Mouse (Mus musculus) monocyte, adult 2 months (primary cell): ENCODE results near the gene Arhgap5.

ENCODE experiments used
- DNase-seq, 2 experiments: peaks; one replicate each; pipeline ENCODE4 v3.0.0; 2022; ENCODE audit warnings: low spot score in 2 of 2, low read depth in 1 of 2

Arhgap5 gene

DNA sequence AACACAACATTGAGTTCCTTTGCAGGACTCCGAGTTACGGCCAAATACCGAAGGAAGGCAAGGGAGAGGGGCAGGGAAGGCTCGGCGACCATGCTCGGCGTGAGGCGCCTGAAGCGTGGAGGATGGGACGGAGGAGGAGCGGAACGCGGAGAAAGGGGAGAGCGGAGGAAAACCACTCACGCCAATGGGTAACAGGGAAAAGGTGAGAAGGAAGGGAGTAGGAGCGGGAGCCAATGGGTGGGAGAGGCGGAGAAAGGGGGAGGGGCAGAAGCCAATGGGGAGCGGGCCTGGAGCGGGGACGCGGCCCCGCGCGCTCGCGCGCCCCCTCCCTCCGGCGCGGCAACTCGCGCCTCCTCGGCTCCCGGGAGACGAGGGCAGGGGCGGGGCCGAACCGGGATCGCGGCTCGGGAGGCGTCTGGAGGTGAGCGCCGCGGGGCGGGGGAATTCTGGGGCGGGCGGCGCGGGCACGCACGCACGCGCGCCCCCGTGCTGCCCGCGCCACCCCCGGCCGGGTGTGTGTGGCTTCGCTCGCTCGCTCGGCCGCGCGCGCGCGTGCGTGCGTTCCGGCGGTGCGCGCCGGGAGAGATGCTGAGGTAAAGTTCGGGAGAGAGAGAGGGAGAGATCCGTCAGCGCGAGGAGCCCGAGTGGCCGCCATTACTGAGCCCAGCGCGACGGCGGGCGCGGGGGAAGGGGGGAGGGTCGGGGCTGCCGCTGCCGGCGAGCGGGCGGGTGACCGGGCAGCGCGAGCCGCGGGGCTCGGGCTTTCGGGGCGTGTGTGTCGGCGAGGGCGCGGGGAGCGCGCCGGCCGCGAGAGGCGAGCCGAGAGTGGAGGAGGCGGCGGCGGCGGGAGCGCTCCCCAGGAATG is at the start of gene Arhgap5:
Arhgap5 (plus strand) TSS at position 517 of the 865 bp plus-strand sequence.
- DNase-seq = peak; percentile 2 to 24

DNA sequence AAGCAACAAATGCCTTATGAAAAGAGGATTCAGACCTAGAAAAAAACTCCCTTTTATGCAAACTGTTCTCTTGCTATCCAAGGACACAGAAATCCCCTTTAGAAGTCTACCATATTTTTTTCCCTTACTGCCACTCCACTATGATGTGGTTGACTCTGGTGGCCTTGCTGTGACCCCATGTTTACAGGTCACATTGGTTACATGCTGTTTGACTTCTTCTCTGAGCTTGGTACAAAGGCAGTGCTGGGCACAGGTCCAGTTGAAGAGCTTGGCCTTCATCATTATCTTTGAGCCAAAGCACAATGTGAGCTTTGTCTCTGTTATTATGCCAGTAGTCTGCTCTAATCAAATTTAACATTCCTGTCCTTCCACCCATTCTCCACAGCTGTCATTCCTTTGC is 39.2 kb upstream of the Arhgap5 start:
- no peak for DNase-seq

GRCm38 (mm10) chr12:52471621-52472020 is 32.2 kb upstream of the Arhgap5 start:
- no peak for DNase-seq

GRCm38 (mm10) chr12:52473988-52474968 is 29.5 kb upstream of the Arhgap5 start:
- no peak for DNase-seq

DNA sequence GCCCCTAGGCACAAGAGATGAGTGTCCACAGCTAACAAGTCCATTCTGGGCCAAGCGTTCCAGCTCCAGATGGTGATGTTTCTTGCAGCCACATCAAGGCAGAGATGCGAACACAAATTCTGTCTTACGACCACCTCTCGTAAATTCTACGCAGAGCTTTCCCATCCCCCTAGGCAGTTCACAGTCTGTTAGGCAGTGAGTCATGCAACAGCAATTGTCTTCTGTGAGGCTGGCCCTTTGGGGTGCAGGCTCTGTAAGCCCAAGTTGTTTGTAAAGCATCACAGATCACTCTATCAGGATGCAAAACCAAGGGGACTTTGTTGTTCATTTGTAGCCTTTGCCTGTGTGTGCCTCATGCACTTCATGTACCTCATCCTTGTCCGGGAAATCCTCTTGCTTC is 27.7 kb upstream of the Arhgap5 start:
- no peak for DNase-seq

DNA sequence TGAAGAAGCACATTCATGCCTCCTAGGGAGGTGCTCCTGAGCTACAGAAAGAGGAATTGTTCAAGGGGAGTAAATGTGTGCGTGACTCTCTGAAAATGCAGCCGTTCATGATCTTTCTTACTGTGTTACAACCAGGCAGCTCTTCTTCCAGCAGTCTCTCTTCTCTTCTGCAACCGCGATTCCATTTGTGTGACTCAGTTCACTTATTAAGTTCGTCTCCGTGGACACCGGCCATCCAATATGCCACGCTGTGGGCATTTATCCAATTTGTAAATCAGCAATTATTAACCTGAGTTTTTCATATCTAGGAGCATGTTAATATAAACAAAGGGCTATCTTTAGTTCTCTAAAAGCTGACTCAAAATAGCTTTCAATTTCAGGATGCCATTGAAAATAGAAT is 25.2 kb upstream of the Arhgap5 start:
- no peak for DNase-seq

DNA sequence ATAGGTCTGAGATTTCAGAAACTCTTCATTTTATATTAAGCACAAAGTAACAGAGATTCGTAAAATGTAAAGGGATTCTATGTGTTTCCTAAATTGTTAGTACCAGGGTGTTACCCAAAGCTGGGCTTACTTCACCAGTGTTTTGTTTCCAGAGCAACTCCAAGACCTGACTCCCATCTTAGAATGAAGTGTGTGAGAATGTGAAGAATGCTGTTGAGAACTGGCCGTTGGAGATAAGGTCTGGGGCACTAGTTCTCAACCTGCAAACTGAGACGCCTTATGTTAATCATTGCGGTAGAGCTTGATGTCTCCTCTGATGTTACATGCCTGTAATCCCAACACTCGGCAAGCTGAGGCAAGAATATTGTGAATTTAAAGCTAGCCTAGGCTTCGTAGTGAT is 24.4 kb upstream of the Arhgap5 start:
- DNase-seq = no peak

- no peak for DNase-seq
These were observed 22.9 kb upstream of the Arhgap5 start for GRCm38 (mm10) chr12:52480851-52481250.

DNA sequence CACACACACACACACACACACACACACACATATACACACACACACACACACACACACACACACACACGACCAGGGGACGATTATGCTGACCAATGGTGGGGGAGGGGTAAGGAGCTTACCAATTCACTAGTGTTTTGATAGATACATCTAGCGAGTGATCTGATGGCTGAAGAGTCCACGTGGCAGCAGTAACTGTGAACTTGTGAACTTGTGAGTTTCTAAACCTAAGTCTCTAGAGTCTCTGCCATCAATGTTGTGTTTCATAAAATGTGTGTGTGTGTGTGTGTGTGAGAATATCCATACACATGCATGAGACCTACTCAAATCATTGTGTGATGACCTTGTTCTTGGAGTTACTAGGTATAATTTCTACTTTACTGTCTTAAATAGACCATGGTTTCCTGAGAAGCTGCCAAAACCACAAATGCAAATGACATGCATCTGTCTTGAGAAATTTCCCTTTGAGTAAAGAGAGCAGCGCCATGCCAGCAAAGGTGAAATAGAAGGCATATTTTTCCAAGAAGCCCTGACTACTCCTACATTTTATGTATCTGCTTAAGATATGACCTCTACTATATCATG is 21.7 kb upstream of the Arhgap5 start:
- no peak for DNase-seq

DNA sequence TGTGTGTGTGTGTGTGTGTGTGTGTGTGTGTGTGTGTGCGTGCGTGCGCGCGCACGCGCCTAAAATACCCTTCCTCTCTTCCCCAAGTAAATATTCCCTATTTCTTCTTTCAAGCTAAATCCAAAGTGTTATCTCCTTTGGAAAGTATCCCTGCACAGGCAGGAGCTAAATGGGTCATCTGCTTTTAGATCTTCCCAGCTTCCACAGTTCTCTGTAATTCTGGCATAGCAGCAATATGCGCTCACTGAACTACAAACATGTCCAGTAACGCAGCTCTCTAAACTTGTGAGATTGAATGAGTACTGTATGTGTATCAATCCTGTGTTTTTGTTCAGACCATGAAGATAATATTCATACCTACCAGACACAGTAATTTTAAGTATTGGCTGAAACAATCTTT is 20.6 kb upstream of the Arhgap5 start:
- DNase-seq = no peak

DNA sequence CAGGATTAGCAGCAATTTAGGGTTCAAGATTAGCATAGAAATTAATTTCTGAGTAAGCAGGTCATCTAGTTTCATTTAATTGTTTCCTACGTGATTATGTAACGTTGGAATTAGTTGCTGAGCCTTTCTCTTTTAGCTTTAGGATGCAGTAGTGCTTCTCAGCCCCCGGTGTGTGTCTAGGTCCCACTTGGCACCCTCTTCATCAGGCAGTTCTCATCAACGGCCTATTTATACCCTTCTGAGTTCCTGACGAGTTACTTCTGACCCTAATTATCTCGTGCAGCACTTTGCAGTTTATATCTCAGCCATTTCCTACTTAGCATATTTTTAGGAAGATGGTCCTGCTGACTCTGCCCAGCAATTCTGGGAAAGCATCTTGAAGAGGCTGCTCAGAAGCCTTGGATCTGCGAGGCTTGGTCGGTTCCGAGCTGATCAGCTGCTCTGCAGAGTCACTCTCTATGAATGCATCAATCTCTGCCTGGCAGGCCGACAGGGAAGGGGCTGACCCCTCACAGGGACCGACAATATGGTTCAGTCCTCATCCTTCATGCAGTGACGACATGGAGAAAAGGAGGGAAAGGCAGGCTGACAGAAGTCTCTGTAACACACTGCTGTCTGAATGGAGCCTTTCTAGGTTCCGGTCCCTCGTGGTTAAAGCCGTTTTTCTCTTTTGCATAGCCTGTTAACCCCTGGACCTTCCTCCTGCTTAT is 15.4 kb upstream of the Arhgap5 start:
- no peak for DNase-seq

GRCm38 (mm10) chr12:52493281-52493681 is 10.5 kb upstream of the Arhgap5 start:
- DNase-seq = no peak

DNA sequence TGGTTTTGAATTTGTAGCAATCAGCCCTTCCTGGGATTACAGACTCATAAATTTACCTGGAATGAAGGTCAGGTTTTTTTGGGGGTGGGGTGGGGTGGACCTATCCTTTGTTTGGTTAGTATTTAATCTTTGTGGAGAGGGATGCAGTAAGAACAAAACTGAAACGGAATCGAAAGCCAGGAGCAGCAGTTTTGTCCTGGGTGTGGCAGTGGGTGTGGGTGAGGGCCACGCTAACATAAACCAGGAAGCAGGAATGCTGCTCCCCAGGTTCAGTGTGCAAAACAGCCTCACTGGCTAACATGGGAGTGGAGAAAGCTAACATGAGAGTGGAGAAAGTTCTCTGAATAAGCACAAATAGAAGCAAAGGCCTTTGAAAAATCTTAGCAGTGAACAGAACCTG is 6.6 kb upstream of the Arhgap5 start:
- DNase-seq = no peak

GRCm38 (mm10) chr12:52500915-52501833 is 2.6 kb upstream of the Arhgap5 start:
- DNase-seq = no peak

- DNase-seq = no peak
These were observed 1.6 kb upstream of the Arhgap5 start for GRCm38 (mm10) chr12:52502161-52502560.

- DNase-seq = no peak
These were observed 679 bp upstream of the Arhgap5 start for GRCm38 (mm10) chr12:52503131-52503455.

DNA sequence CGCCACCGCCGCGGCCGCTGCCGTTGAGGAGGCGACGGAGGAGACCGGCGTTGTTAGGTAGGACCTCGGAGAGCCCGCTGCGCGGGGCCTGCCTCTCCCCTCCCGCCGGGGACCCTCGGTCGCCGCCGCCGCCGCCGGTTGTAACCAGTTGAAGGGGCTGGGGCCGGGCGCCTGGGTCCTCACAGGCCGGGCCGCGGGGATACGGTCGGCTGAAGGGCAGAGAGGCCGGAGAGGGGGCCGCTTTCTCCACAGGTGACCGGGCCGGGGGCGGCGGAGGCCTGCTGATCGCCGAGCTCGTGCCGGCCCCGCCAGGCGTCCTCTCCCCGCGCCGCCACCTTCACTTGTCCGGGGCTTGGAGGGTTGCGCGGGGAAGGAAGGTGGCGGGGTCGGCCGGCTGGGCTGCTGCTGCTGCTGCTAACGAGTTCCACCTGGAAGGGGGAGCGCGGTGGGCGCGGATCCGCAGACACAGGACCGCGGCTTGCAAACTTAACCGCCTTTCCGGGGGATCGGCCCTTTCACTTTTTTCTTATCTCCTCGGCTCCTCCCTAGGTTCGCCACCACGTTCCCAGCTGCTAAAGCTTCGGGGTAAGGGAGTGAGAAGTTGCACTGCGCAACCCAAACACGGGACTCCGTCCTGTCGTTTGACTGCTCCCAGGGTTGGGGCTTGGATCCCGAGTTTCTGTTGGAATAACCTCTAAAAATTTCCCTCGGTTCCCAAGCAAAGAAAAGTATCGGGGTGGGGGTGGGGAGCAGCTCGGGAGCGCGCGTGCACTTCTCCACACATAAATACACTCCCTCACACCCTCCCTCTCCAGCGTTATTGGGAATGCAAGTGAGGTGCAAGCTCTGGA is 784 bp downstream of the Arhgap5 start:
- no peak for DNase-seq

- no peak for DNase-seq
These were observed 20.9 kb downstream of the Arhgap5 start for GRCm38 (mm10) chr12:52524699-52525098.

DNA sequence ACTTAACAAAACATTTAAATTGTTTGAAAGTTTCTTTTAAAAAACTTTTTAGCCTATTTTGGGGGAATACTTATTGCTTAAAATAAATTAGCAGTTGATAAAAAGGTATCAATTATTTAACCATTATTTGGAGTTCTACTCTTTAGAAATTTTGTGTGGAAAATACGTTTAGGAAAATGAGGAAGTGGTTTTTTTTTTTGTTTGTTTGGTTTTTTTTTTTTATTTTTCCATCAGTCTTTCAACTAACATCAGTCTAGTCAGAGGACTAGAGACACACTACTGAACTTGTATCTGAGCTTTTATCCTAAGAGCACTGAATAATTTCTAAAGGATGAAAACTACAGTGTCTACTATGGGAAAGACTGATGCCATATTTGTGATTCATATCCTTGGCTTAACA is 21.7 kb downstream of the Arhgap5 start:
- DNase-seq = no peak
